Mouse (Mus musculus): ENCODE data around the gene Agpat4. TPM values are rescaled to one million over a fixed set of nuclear protein-coding genes. Genes with fewer than 3 reads are reported as not detected.

Agpat4 gene
- total RNA-seq, 1 experiment = 45.7 TPM

GRCm38 (mm10) chr17:12232724-12233123 lies 114.2 kb downstream of the Agpat4 start:
- Histone ChIP-seq H3K9me3 (ENCODE audit: control insufficient read depth, insufficient read depth, low read depth, low read length) (no peaks in the 10 kb centered on the region), H3K27ac (ENCODE audit: insufficient read depth, low read depth, low read length, poor library complexity, severe bottlenecking) (no peak overlapping the region), H3K4me1 (ENCODE audit: control insufficient read depth in 2 of 2, insufficient read depth in 2 of 2, low read length in 2 of 2, poor library complexity in 1 of 2) (no peaks in the 10 kb centered on the region), H3K4me3 (ENCODE audit: insufficient read depth in 1 of 2, low read depth in 1 of 2, low read length in 2 of 2, poor library complexity in 1 of 2, severe bottlenecking in 1 of 2) (no peak overlapping the region), H3K36me3 (ENCODE audit: control insufficient read depth, insufficient read depth, low read length, poor library complexity, severe bottlenecking) (peaks cover 54% of the 10 kb centered on the region), H3K9ac (ENCODE audit: insufficient read depth, low read depth, low read length, poor library complexity, severe bottlenecking) (no peak overlapping the region)
- in situ Hi-C loops (cut with MboI; ENCODE audit: low sequenced_read_pairs in 2 of 2, unreplicated experiment in 2 of 2) = no loop called here
- TF ChIP-seq MAFK (IDR thresholded peaks at IDR 0.05; ENCODE audit: insufficient read depth, low read depth, low read length) (no peak), CHD2 (IDR thresholded peaks at IDR 0.05; ENCODE audit: low read depth, low read length) (no peak)
- no peak for DNase-seq (ENCODE audit: low read depth, low spot score)

GRCm38 (mm10) chr17:12240701-12241100 lies 122.2 kb downstream of the Agpat4 start:
- H3K9ac ChIP-seq (ENCODE audit: insufficient read depth, low read depth, low read length, poor library complexity, severe bottlenecking) = no peak overlapping the region
- H3K36me3 ChIP-seq (ENCODE audit: control insufficient read depth, insufficient read depth, low read length, poor library complexity, severe bottlenecking) = peaks cover 30% of the 10 kb centered on the region; the same call in 1 of the 2 replicates

GRCm38 (mm10) chr17:12249783-12250504 lies 131.4 kb downstream of the Agpat4 start:
- H3K9me3 ChIP-seq (ENCODE audit: control insufficient read depth, insufficient read depth, low read depth, low read length) = peaks cover 8% of the 10 kb centered on the region; the same call in 1 of the 2 replicates
- no peaks in the 10 kb centered on the region for H3K4me1 ChIP-seq (ENCODE audit: control insufficient read depth in 2 of 2, insufficient read depth in 2 of 2, low read length in 2 of 2, poor library complexity in 1 of 2)
- no peak for DNase-seq (ENCODE audit: low read depth, low spot score)
- in situ Hi-C loops (cut with MboI; ENCODE audit: low sequenced_read_pairs in 2 of 2, unreplicated experiment in 2 of 2) = no loop called here
- TF ChIP-seq ZC3H11A (IDR thresholded peaks at IDR 0.05; ENCODE audit: borderline replicate concordance, low read depth, low read length) (no peak), MAFK (IDR thresholded peaks at IDR 0.05; ENCODE audit: insufficient read depth, low read depth, low read length) (no peak), ZNF384 (IDR thresholded peaks at IDR 0.05; ENCODE audit: low read depth, low read length) (no peak)
- peaks cover 48% of the 10 kb centered on the region for H3K36me3 ChIP-seq (ENCODE audit: control insufficient read depth, insufficient read depth, low read length, poor library complexity, severe bottlenecking)
- no peak overlapping the region for H3K9ac ChIP-seq (ENCODE audit: insufficient read depth, low read depth, low read length, poor library complexity, severe bottlenecking)
- no peak overlapping the region for H3K4me3 ChIP-seq (ENCODE audit: insufficient read depth in 1 of 2, low read depth in 1 of 2, low read length in 2 of 2, poor library complexity in 1 of 2, severe bottlenecking in 1 of 2)
- no peak overlapping the region for H3K27ac ChIP-seq (ENCODE audit: insufficient read depth, low read depth, low read length, poor library complexity, severe bottlenecking)

More at GRCm38 (mm10) chr17:12240701-12241100, 122.2 kb downstream of the Agpat4 start:
- DNase-seq (ENCODE audit: low read depth, low spot score) = no peak
- no peak overlapping the region for H3K27ac ChIP-seq (ENCODE audit: insufficient read depth, low read depth, low read length, poor library complexity, severe bottlenecking)
- no peak for TF ChIP-seq ZC3H11A (IDR thresholded peaks at IDR 0.05; ENCODE audit: borderline replicate concordance, low read depth, low read length)
- no peak for TF ChIP-seq HCFC1 (IDR thresholded peaks at IDR 0.05; ENCODE audit: borderline replicate concordance, insufficient read depth, low read length)
- TF ChIP-seq MAFK (IDR thresholded peaks at IDR 0.05; ENCODE audit: insufficient read depth, low read depth, low read length) = no peak
- TF ChIP-seq ZNF384 (IDR thresholded peaks at IDR 0.05; ENCODE audit: low read depth, low read length) = no peak
- no peak for TF ChIP-seq CHD2 (IDR thresholded peaks at IDR 0.05; ENCODE audit: low read depth, low read length)
- H3K4me1 ChIP-seq (ENCODE audit: control insufficient read depth in 2 of 2, insufficient read depth in 2 of 2, low read length in 2 of 2, poor library complexity in 1 of 2) = no peaks in the 10 kb centered on the region
- no peaks in the 10 kb centered on the region for H3K9me3 ChIP-seq (ENCODE audit: control insufficient read depth, insufficient read depth, low read depth, low read length)
- in situ Hi-C loops (cut with MboI; ENCODE audit: low sequenced_read_pairs in 2 of 2, unreplicated experiment in 2 of 2) = no loop called here
- no peak overlapping the region for H3K4me3 ChIP-seq (ENCODE audit: insufficient read depth in 1 of 2, low read depth in 1 of 2, low read length in 2 of 2, poor library complexity in 1 of 2, severe bottlenecking in 1 of 2)

GRCm38 (mm10) chr17:12250581-12250980 lies 132.1 kb downstream of the Agpat4 start:
- H3K4me3 ChIP-seq (ENCODE audit: insufficient read depth in 1 of 2, low read depth in 1 of 2, low read length in 2 of 2, poor library complexity in 1 of 2, severe bottlenecking in 1 of 2) = no peak overlapping the region
- peaks cover 8% of the 10 kb centered on the region; the same call in 1 of the 2 replicates for H3K9me3 ChIP-seq (ENCODE audit: control insufficient read depth, insufficient read depth, low read depth, low read length)
- H3K36me3 ChIP-seq (ENCODE audit: control insufficient read depth, insufficient read depth, low read length, poor library complexity, severe bottlenecking) = peaks cover 54% of the 10 kb centered on the region
- H3K9ac ChIP-seq (ENCODE audit: insufficient read depth, low read depth, low read length, poor library complexity, severe bottlenecking) = no peak overlapping the region
- H3K27ac ChIP-seq (ENCODE audit: insufficient read depth, low read depth, low read length, poor library complexity, severe bottlenecking) = no peak overlapping the region
- no peak for TF ChIP-seq ZNF384 (IDR thresholded peaks at IDR 0.05; ENCODE audit: low read depth, low read length)
- no peak for TF ChIP-seq MAFK (IDR thresholded peaks at IDR 0.05; ENCODE audit: insufficient read depth, low read depth, low read length)
- TF ChIP-seq ZC3H11A (IDR thresholded peaks at IDR 0.05; ENCODE audit: borderline replicate concordance, low read depth, low read length) = no peak
- TF ChIP-seq HCFC1 (IDR thresholded peaks at IDR 0.05; ENCODE audit: borderline replicate concordance, insufficient read depth, low read length) = no peak
- TF ChIP-seq CHD2 (IDR thresholded peaks at IDR 0.05; ENCODE audit: low read depth, low read length) = no peak
- in situ Hi-C loops (cut with MboI; ENCODE audit: low sequenced_read_pairs in 2 of 2, unreplicated experiment in 2 of 2) = no loop called here
- H3K4me1 ChIP-seq (ENCODE audit: control insufficient read depth in 2 of 2, insufficient read depth in 2 of 2, low read length in 2 of 2, poor library complexity in 1 of 2) = no peaks in the 10 kb centered on the region
- no peak for DNase-seq (ENCODE audit: low read depth, low spot score)

- in situ Hi-C loops (cut with MboI; ENCODE audit: low sequenced_read_pairs in 2 of 2, unreplicated experiment in 2 of 2) = no loop called here
These were observed 137.6 kb downstream of the Agpat4 start for GRCm38 (mm10) chr17:12256142-12256541.

More at GRCm38 (mm10) chr17:12256142-12256541, 137.6 kb downstream of the Agpat4 start:
- Histone ChIP-seq H3K9ac (ENCODE audit: insufficient read depth, low read depth, low read length, poor library complexity, severe bottlenecking) (no peak overlapping the region), H3K4me3 (ENCODE audit: insufficient read depth in 1 of 2, low read depth in 1 of 2, low read length in 2 of 2, poor library complexity in 1 of 2, severe bottlenecking in 1 of 2) (no peak overlapping the region), H3K9me3 (ENCODE audit: control insufficient read depth, insufficient read depth, low read depth, low read length) (peaks cover 8% of the 10 kb centered on the region; the same call in 1 of the 2 replicates), H3K36me3 (ENCODE audit: control insufficient read depth, insufficient read depth, low read length, poor library complexity, severe bottlenecking) (peaks cover 50% of the 10 kb centered on the region), H3K4me1 (ENCODE audit: control insufficient read depth in 2 of 2, insufficient read depth in 2 of 2, low read length in 2 of 2, poor library complexity in 1 of 2) (no peaks in the 10 kb centered on the region), H3K27ac (ENCODE audit: insufficient read depth, low read depth, low read length, poor library complexity, severe bottlenecking) (no peak overlapping the region)
- DNase-seq (ENCODE audit: low read depth, low spot score) = no peak
- no peak for TF ChIP-seq MAFK (IDR thresholded peaks at IDR 0.05; ENCODE audit: insufficient read depth, low read depth, low read length)
- TF ChIP-seq ZC3H11A (IDR thresholded peaks at IDR 0.05; ENCODE audit: borderline replicate concordance, low read depth, low read length) = no peak
- TF ChIP-seq ZNF384 (IDR thresholded peaks at IDR 0.05; ENCODE audit: low read depth, low read length) = no peak
- no peak for TF ChIP-seq CHD2 (IDR thresholded peaks at IDR 0.05; ENCODE audit: low read depth, low read length)
- TF ChIP-seq HCFC1 (IDR thresholded peaks at IDR 0.05; ENCODE audit: borderline replicate concordance, insufficient read depth, low read length) = no peak

Measured in ES-E14 (cell line).